Mouse (Mus musculus) lung, postnatal 4 days (tissue): Measurements from ENCODE around the gene Natd1.

ENCODE experiments used
- DNase-seq, 2 experiments: peaks; one replicate each; pipeline ENCODE4 v3.0.0; 2021

The Natd1 gene

DNA sequence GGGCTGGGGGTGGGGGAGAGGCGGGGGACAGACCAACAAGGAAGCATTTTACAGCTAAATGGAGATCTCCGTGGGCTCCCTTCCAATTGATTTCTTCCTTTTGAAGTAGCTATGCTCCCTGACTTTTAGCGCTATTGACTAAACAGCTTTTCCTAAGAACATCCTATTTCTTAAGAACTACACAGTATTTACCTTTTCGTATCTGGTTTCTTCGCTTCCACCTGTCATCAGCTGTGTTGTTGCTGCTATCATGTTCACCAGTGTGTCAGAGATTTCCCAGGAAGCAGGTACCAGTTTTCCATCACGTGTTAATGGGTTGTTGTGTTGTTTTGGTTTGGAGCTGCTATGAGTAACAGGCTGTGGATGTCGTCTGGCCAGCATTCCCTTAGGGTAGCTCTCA is at the start of gene Natd1:
Gene Natd1, minus strand, starts transcription at position 260 of the 400 bp plus-strand sequence.
- DNase-seq, result no peak

DNA sequence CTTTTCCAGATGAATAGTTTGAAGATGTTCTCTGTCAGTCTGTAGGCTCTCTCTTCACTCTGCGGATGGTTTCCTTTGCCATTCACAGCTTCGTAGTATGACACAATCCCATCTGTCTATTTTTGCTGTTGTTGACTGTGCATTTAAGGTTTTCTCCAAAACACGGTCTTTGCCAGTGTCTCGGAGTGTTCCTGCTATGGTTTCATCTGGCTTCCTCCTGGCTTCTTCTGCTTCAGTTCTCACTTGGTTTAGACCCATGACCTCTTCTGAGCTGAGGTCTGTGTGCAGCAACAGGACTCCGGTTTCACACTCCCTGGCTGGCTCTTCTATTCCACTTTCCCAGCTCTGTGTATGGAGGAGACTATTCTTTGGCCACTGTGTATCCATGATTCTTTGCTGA is 48.2 kb upstream of the Natd1 start:
- DNase-seq, result peak in 1 of 2 experiments; percentile 18

DNA sequence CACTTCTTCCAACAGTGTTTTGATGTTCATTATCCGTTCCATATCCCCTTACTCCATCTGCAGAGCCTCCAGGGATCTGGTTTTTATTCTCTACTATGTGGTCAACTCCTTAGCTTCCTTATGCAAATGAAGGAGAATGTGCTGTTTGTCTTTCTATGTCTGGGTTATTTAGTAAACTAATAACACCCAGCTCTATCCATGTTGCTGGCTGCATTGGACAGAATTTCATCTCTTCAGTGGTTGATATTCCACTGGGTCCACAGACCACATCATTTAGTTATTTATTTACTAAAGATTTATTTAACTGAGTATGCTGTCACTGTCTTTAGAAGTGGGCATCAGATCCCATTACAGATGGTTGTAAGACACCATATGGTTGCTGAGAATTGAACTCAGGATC is 46.6 kb upstream of the Natd1 start:
- no peak for DNase-seq

DNA sequence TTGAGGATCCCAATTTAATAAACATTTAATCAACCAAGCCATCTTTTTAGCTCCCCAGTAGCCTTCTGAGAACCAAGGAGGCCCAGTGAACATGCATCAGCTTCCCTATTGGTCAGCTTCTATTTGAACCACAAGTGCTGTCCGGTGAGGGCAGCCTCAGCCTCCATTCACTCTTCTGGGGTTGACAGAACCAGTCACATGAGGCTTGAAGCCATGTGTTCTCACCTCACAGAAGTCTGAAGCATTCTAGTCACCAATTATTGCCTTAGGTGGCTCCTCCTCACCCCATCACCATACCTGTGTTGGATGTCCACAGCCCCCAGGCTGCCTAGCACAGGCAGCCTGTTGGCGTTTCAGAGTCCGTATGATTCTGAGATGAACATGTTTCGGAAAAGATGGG is 44.4 kb upstream of the Natd1 start:
- no peak for DNase-seq

DNA sequence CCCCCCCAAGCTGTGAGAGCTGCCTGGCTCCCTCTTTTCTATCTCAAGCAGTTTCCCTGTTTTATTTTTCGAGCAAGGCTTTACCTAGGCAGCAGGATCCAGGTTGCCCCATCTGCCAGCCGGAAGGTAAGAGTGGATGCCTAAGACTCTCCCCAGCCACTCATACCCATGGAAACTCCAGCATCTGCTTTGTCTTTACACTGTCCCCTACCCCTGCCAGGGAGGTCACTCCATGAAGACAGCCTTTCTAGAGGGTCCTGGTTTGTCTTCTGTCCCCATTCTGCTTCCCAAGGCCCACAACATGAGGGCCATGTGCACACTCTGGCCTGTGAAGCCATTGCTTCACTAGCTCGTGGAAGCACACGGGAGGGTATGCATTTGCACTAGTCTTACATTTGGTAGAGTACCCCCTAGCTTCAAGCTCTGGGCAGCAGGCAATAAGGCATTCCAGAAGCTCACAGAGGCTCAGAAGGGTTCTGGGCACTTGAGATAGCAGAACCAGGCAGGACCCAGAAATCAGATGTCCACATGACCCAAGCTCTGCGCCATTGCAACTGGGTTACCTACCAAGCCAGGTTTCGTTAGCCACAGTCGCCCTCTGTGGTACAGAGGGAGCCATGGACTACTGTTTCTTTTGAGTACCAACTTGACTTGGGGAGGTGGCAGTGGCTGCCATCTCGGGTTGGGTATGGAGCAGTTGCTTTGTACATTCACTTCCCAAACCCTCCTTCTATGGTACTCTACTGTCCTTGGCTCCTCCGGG is 41.3 kb upstream of the Natd1 start:
- DNase-seq, result no peak

DNA sequence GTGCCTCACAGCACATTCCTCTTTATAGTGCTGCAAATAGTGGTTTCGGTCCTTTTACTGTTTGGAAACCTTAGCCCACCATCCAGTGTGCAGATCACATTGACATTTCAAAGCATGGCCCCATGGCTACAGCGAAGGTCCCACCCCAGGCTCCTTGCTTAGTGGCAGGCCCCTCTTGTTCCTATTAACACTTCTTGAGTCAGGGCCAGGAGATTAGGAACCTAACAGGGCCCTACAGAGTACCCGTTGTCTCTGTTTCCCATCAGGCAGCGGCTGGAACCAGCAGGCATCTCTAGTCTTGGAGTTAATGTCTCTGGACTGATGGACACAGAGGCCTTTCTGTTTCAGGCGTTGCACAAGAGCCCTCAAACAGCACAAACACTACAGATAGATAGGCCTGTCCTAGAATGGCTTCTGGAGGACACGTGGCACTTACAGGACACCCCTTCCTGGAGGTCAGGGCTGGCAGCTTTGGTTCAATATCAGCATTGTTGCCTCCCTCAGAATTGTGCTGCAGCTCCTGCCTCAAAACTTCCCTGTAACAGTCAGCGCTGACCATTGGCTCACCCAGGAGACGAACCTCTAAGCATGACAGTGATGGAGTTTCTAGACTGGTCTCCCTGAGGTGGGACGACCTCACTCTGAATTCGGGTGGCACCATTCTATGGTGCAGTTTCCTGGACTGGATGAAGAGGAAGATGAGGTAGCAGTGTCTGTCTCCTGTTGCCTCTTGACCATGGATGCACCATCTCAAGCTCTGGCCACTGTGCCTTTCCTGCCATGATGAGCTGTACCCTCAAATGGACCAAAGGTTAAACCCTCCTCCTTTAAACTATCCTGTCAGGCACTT is 39.9 kb upstream of the Natd1 start:
- peak in 1 of 2 experiments; percentile 24 for DNase-seq

DNA sequence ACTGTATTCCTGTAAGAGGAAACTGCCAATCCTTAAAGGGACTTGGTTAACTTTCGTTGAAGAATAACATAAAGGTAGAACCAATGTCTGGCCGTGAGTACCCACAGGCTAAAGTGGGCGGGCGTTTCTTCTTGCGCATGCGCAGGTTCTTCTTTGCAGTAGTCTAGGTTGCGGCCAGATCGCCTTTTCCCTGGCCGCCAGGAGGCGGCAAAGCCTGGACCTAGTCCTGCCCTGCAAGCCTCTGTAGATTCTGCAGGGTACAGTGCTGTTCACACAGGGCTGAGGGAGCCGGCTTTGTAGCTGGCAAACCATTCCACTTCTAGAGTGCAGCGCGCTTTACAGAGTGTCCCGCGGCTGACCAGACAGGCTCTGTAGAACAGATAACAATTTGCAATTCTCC is 39.3 kb upstream of the Natd1 start:
- peak; percentile 94 for DNase-seq

DNA sequence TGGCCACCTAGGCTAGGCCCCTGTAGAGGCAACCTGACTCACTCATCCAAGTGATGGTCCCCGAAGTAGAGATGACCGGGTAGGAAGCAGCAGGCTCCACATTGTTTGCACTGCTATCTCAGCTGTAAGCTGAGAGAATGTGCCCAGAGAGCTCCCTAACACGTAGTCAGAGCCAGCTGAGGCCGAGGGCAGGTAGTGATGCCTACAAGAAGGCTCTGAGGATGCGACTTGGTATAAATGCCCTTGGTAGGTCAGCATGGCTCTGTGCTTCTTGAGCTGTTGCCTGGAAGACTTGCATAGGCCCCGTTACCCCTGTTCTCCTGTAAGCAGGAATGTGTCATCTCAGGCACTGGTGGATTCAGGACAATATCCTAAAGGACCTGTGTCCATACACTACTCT is 38.4 kb upstream of the Natd1 start:
- no peak for DNase-seq

DNA sequence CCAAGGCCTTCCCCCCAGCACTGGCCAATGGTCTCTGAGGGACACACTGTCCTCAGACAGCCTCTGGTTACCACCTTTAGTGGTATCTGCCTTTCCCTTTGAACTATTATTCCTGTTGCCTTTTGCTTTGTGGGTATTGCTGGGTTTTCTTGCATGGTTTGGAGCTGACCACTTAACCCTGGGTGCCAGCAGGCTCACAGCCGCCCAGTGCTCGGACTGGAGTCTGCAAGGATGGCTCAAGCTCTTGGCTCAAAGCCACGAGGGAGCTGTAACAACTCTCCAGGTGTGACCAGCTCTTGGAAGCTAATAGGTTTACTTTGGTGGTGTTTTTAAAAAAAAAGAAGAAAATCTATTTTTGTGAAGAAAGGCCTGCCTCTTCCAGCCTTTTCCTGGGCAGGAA is 37.8 kb upstream of the Natd1 start:
- DNase-seq, result peak in 1 of 2 experiments; percentile 20

DNA sequence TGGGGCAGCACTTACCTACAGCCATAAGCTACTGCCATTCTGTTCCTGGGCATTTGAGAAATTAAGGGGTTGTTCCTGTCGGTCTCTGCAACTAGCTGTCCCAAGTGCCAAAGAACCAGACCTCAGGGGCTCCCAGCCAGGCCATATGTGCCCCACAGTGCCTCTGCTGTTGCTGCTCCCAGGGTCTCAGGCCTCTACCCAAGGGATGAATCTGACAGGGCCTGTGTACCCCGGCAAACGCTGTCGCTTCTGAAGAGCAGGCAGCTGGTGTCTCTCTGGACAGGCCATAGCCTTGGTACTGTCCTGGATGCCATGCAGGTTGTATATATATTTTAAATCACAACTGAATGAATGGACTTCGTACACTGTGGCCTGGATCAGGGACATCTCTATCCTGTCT is 37.3 kb upstream of the Natd1 start:
- peak in 1 of 2 experiments; percentile 13 for DNase-seq

DNA sequence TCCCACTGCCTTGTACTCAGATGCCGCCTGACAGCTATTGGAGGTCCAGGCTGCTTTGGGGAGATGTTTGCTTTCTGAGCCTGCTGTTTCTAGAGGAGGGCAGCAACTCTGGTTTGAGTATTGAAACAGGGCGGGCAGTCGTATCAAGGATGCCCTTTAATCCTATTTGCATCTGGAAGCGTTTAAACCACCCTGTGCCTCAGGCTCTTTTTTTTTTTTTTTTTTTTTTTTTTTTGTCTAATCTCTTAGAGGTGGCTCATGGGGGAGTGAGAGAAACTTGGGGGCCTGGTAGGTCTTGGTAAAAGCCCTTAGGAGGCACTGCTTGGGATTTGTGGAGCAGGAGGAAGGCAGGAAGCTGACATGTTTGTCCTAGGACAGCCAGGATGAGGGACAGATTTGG is 30.5 kb upstream of the Natd1 start:
- DNase-seq, result no peak

DNA sequence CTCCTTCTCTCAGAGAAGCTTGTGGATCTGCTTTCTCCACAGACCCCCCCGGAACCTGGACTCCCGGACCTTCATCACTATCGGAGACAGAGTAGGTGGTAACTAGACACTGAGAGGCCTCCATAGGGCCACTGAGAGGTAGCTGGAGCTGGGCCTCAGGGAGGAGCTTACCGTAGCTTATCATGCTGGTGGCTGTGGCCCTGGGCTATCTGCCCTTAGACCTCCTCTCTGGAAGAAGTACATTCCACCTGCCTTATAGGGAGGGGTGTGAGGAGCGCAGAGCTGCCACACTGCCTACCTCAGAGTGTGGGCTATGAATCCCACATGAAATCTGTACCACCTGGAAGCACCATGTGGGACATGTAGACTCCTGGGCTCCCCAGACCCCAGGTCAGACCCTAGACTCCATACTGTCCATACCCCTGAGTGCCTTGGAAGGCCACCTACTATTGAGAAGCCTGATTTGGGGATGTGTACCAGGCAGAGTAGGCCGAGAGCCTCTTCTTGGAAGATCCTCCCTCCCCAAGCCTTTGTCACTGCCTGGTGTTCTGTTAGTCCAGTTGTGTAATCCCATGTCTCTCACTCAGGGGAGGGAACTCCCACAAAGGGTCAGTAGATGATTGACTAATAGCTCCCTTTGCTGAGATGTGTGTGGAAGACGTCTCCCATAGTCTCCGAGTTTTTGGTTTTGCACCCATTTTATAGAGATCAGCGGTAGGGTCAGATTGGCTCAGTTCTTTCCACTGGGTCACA is 27.9 kb upstream of the Natd1 start:
- DNase-seq, result no peak

DNA sequence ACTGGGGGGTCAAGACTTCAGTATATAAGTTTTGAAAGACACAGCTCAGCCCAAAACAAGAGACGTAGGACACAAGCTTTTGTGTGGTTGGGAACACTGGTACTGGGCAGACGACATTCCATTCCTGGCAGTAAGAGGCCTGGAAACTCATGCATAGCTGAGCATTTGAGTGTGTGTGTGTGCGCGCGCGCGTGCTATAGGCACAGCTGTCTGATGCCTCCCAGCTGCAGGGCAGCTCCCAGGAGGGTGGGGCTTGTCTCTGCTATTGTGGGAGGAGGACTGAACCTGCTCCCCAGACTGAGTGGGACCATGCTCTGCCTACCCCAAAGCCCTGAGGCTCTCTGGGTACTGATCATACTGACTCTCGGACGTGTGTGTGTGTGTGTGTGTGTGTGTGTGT is 26.8 kb upstream of the Natd1 start:
- DNase-seq, result peak; percentile 64 to 85

DNA sequence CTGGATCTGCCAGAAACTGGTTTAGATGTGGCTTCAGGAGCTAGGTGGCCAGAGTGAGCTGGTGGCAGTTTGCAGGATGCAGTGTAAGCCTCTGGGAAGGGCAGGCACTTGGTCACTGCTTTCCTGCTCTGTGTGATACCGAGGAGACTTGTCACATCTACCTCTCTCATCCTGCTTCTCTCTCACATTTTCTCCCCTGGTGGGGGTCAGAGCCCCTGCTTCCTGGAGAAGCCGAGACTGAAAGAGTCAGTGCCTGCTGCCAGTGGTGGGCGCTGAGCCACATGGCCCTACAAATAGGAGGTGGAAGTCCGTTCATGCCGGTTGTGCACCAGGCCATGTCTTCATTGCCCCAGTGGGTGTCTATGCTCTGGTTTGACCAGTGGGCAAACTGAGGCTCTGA is 26.0 kb upstream of the Natd1 start:
- DNase-seq, result no peak

DNA sequence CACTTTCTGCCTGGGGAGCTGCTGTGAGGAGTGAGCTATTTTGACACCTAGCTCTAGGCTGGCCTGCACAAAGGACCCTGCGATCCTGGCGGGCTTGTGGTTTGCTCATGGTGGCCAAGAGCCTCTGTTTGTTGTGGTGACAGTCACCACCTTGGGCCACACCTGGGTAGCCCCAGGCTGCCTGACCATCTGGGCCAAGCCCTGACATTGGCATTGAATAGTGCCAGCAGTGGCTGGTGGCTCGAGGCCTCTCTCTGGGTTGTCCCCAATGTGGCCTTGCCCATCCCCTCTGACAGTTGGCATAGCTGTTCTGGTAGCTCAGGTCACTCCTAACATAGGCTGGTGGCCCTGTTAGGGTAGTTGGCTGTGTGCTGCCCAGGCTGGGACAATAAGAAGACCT is 24.9 kb upstream of the Natd1 start:
- DNase-seq, result no peak

DNA sequence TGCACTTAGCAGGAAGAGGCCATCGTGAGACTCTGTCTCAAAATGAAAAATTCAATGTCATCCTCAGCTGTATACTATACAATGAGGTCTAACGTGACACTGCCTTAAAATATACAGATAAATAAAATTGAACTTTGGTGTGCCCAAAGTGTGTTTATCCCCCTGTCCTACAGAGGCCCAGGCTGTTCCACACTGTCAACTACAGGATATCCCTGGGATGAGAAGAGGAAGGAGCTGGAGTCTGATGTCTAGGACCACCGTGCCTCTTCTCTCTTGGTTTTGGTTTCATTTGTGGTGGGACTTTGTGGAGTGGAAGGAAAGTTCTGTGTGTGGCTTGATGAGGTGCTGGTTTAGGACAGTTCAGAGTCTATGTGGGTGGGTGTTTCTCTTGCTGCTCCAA is 23.1 kb upstream of the Natd1 start:
- no peak for DNase-seq

DNA sequence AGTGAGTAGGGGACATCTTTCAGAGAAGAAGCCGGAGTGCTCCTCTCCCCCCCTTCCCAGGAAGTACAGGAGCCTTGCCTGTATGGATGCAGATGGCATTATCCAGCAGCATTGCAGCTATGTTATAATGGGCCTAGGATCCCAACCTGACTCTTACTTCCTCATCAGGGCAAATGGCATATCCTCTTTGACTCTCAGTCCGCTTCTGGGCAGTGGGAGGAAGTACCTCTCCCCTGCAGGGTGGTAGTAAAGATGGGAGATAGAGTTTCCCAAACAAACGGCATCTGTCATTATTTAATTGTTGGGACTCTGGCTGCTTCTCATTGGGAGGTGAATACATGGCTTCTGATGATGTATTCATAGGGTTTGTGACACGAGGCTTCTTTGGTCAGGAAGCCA is 21.4 kb upstream of the Natd1 start:
- DNase-seq, result no peak

DNA sequence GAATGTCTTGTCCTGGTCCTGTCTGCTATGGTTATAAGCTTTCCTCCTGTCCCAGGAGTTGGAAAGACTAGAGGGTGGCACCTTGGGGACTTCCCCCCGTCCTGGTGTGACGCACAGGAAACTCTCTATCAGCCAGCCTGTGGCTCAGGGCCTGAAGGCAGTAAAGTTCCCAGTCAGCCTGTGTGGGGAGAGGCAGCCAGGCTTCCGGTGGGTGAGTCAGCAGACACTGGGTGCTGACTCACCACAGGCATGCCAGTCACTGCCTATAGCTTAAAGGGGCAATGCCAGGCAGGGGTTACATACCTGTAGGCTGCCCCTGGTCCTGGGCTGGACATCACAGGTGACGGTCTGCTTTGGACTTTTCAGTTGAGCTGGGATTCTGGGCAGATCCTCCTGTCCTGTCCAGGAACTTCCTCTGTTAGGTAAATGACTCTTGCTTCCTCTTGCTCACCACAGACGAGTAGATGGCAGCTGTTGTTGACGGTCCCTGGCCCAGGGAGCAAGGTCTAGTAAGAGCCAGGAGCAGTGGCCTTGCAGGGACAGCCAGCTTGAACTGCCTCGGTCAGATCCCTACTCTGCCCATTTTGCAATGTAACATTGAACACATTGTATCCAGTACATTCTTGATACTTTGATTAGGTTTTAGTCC is 20.9 kb upstream of the Natd1 start:
- DNase-seq, result peak; percentile 74 to 82

DNA sequence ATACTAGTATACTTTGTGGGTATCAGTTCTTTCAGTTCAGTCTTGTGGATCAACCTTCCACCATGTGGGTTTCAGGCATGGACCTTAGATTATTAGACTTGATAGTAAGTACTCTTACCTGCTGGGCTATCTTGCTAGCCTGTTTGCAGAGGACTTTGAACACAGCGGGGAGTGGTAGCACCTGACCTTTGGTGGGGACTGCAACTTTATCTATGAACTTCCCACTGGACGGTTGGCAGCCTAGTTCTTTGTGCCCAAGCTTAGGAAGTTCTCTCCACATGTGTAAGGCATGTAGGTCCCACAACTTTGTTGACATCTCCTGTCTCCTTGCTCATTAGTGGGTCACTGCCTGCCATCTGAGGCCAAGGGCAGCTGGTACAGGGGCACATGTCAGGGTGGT is 20.2 kb upstream of the Natd1 start:
- no peak for DNase-seq

DNA sequence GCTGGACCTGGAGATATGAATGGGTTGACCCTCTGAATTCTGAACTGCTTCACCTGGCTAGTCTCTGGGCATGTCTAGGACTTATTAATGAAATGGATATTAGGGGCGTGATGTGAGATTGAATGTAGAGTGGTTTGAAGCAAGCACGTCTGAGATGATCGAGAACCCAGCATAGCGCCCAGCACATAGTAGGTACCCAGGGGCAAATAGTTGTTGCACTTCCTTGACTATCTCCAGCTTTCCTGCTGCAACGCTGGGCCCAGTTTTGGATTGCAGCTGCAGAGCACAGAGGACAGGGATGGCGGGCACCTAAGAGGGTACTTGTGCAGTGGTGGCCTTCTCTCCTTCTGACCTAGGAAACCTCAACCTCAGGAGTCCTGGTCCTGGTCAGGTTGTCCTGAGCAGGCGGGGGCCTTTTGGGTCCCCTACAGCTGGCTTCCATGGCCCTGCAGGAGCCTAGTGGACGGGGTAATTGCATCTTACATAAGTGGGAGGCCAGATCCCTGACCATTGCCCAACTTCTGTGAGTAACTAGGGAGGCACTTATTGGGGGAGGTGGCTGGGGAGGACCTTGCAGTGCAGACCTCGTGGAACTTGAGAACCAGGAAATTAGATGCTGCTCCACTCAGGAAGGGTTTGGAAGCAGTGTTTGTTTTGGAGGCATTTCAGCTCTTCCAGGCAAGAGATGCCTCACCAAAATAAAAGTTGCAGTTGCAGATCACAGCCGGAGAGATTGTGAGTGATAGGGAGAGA is 18.8 kb upstream of the Natd1 start:
- DNase-seq, result peak; percentile 65 to 79

DNA sequence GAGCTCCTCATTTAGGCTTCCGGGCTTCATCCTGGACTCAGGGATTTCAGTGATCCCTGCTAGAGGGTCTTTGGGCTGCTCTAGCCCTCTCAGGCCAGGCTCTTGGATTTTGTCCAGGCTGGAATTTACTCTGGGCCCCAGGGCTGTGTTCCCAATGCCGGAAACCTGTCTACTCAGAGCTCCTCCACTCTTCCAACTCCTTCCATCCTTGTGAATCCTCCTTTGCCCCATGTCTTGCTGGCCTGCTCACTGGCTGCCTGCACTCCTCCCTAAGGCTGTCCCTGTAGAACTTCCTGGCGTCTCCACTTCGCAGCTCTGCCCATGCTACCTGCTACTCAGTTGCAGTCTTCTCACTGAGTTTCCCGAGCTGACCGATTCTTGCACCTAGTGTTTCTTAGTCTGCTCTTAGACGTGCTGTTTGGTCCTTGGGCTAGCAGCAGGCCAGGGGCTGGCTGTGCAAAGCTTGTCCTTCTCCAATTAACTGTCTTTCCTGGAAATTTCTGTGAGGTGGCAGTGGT is 18.0 kb upstream of the Natd1 start:
- DNase-seq, result no peak

DNA sequence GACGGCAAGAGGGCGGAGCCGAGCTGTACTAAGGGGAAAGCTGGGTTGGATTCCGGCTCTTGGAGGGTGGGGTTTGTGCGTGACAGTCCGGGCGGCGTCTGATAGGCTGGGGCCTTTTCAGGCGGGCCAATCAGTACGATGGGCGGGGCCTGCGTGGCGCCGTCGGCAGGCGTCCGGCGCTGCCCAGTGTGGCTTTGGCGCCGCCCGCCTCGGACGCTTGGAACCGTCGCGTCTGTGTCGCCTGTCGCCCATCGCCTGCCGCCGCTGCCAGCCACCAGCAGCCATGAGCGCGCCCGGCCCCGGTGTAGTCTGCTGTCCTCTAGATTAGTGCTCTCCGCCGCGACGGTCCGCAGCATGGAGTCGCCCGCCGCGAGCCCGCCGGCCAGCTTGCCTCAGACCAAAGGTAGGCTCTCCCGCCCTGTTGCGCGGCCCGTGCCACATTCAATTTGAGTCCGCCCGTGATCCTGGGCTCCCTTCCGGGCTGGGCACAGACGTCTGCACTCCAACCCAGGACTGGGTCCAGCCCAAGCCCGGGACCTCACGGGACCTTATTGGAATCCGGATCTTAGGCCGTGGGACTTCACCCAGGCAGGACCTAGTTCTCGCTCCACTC is 17.4 kb upstream of the Natd1 start, which contains the start of gene Map2k3:
Gene Map2k3, plus strand, starts transcription at position 165 of the 613 bp plus-strand sequence.
- DNase-seq, result peak; percentile 98
